Mouse (Mus musculus) heart, embryonic 13.5 days (tissue): ENCODE measurements at regions not wholly inside any gene's neighbourhood (a gene's known extent, or its start where the extent isn't known, plus 50 kb on each side); places are given as distances from the start of the nearest gene placed in this dataset.

Experiments used
- ATAC-seq: fragments of 200-750 bp; cut with Nextera tagmentation; 2 replicates; pipeline ENCODE4 v1.8.0; 2017; ENCODE audit warnings: moderate TSS enrichment; ENCODE audit not compliant: insufficient number of reproducible peaks, low FRiP score, low TSS enrichment; ENCODE audit errors: extremely low read depth
- H3K27ac ChIP-seq: fragments of 300-500 bp; sonication (generic); replicated peaks from 2 replicates; pipeline ENCODE4 v1.5.1; 2015; ENCODE audit warnings: moderate library complexity, mild to moderate bottlenecking, inconsistent platforms
- H3K27me3 ChIP-seq: fragments of 300-500 bp; sonication (generic); replicated peaks from 2 replicates; pipeline ENCODE4 v1.6.1; 2015; ENCODE audit warnings: mild to moderate bottlenecking, inconsistent platforms
- H3K36me3 ChIP-seq: fragments of 300-500 bp; sonication (generic); 2 replicates; pipeline ENCODE4 v1.6.1; 2015; ENCODE audit warnings: mild to moderate bottlenecking, inconsistent platforms
- H3K4me1 ChIP-seq: fragments of 300-500 bp; sonication (generic); 2 replicates; pipeline ENCODE4 v1.6.1; 2015; ENCODE audit warnings: inconsistent platforms
- H3K4me2 ChIP-seq: fragments of 300-500 bp; sonication (generic); 2 replicates; pipeline ENCODE4 v1.6.1; 2015; ENCODE audit warnings: inconsistent platforms, mild to moderate bottlenecking, moderate library complexity
- H3K4me3 ChIP-seq: fragments of 300-500 bp; sonication (generic); 2 replicates; pipeline ENCODE4 v1.5.1; 2015; ENCODE audit warnings: moderate library complexity, mild to moderate bottlenecking, inconsistent platforms
- H3K9ac ChIP-seq: fragments of 300-500 bp; sonication (generic); 2 replicates; pipeline ENCODE4 v1.6.1; 2015; ENCODE audit warnings: inconsistent platforms, mild to moderate bottlenecking, moderate library complexity
- H3K9me3 ChIP-seq: fragments of 300-500 bp; sonication (generic); 2 replicates; pipeline ENCODE4 v1.6.1; 2016; ENCODE audit warnings: inconsistent platforms
- WGBS: fragments of 180-500 bp; shearing (Covaris S2); methylation state at CpG from one replicate; pipeline ENCODE4 v1.1.7; 2015; ENCODE audit warnings: mixed read lengths; 5-methylcytosine and 5-hydroxymethylcytosine counted together

- Histone ChIP-seq H3K4me1 (peaks cover 9% of the 10 kb centered on the region), H3K9me3 (no peaks in the 10 kb centered on the region), H3K36me3 (no peaks in the 10 kb centered on the region), H3K4me2 (no peak overlapping the region), H3K27me3 (no peaks in the 10 kb centered on the region), H3K9ac (no peak overlapping the region), H3K4me3 (no peak overlapping the region), H3K27ac (no peak overlapping the region)
- ATAC-seq = no peak
- WGBS = 67% methylated on average over 16 of the region's 16 CpGs
Observed at GRCm38 (mm10) chr19:26478055-26478737, 126.7 kb upstream of the Smarca2 start.

GRCm38 (mm10) chr19:26484322-26484721 lies 120.5 kb upstream of the Smarca2 start:
- no peak for ATAC-seq
- H3K9me3 ChIP-seq = no peaks in the 10 kb centered on the region
- 0 out of 2 replicates have a peak overlapping the region, but pooled peaks have one; percentile 4 for H3K4me3 ChIP-seq
- no peaks in the 10 kb centered on the region for H3K4me1 ChIP-seq
- H3K4me2 ChIP-seq = peak overlapping the region; percentile 44; the same call in 1 of the 2 replicates
- H3K27ac ChIP-seq = no peak overlapping the region
- H3K27me3 ChIP-seq = no peaks in the 10 kb centered on the region
- H3K36me3 ChIP-seq = no peaks in the 10 kb centered on the region
- no peak overlapping the region for H3K9ac ChIP-seq
- 61% methylated on average over 3 of the region's 3 CpGs for WGBS

GRCm38 (mm10) chr19:26492806-26493205 lies 112.0 kb upstream of the Smarca2 start:
- WGBS = 56% methylated on average over 2 of the region's 2 CpGs
- ATAC-seq = no peak
- H3K4me1 ChIP-seq = no peaks in the 10 kb centered on the region

GRCm38 (mm10) chr19:26501064-26501463 lies 103.8 kb upstream of the Smarca2 start:
- Histone ChIP-seq H3K36me3 (no peaks in the 10 kb centered on the region), H3K9me3 (peaks cover 4% of the 10 kb centered on the region; the same call in 1 of the 2 replicates), H3K4me2 (no peak overlapping the region), H3K4me1 (no peaks in the 10 kb centered on the region), H3K27me3 (no peaks in the 10 kb centered on the region), H3K9ac (no peak overlapping the region), H3K4me3 (no peak overlapping the region), H3K27ac (no peak overlapping the region)
- ATAC-seq = no peak

More at GRCm38 (mm10) chr19:26492806-26493205, 112.0 kb upstream of the Smarca2 start:
- no peak overlapping the region for H3K4me2 ChIP-seq
- H3K36me3 ChIP-seq = no peaks in the 10 kb centered on the region
- no peak overlapping the region for H3K4me3 ChIP-seq
- 0 out of 2 replicates have a peak, but pooled peaks cover 5% of the 10 kb centered on the region for H3K9me3 ChIP-seq
- H3K9ac ChIP-seq = no peak overlapping the region
- H3K27ac ChIP-seq = no peak overlapping the region
- H3K27me3 ChIP-seq = no peaks in the 10 kb centered on the region

- H3K36me3 ChIP-seq = no peaks in the 10 kb centered on the region
- no peaks in the 10 kb centered on the region for H3K4me1 ChIP-seq
- H3K4me2 ChIP-seq = no peak overlapping the region
- H3K9me3 ChIP-seq = peaks cover 4% of the 10 kb centered on the region; the same call in 1 of the 2 replicates
- no peak for ATAC-seq
- H3K27ac ChIP-seq = no peak overlapping the region
- no peaks in the 10 kb centered on the region for H3K27me3 ChIP-seq
- no peak overlapping the region for H3K9ac ChIP-seq
- H3K4me3 ChIP-seq = no peak overlapping the region
- WGBS = 85% methylated on average over 2 of the region's 2 CpGs
Observed at GRCm38 (mm10) chr19:26504027-26504426, 100.8 kb upstream of the Smarca2 start.

GRCm38 (mm10) chr19:26506802-26507201 lies 98.0 kb upstream of the Smarca2 start:
- Histone ChIP-seq H3K9me3 (peaks cover 4% of the 10 kb centered on the region; the same call in 1 of the 2 replicates), H3K4me3 (no peak overlapping the region), H3K36me3 (no peaks in the 10 kb centered on the region), H3K4me1 (no peaks in the 10 kb centered on the region), H3K27ac (no peak overlapping the region), H3K4me2 (no peak overlapping the region), H3K27me3 (no peaks in the 10 kb centered on the region), H3K9ac (no peak overlapping the region)
- no peak for ATAC-seq
- WGBS = 68% methylated on average over 1 of the region's 1 CpGs

- Histone ChIP-seq H3K36me3 (no peaks in the 10 kb centered on the region), H3K4me3 (no peak overlapping the region), H3K9me3 (peaks cover 4% of the 10 kb centered on the region; the same call in 1 of the 2 replicates), H3K4me2 (no peak overlapping the region), H3K27me3 (no peaks in the 10 kb centered on the region), H3K9ac (no peak overlapping the region), H3K27ac (no peak overlapping the region), H3K4me1 (no peaks in the 10 kb centered on the region)
- no peak for ATAC-seq
- WGBS = 68% methylated on average over 11 of the region's 11 CpGs
Observed at GRCm38 (mm10) chr19:26507986-26508385, 96.9 kb upstream of the Smarca2 start.

GRCm38 (mm10) chr19:26508616-26509015 lies 96.2 kb upstream of the Smarca2 start:
- Histone ChIP-seq H3K9me3 (peaks cover 4% of the 10 kb centered on the region; the same call in 1 of the 2 replicates), H3K36me3 (no peaks in the 10 kb centered on the region), H3K4me2 (no peak overlapping the region), H3K27ac (no peak overlapping the region), H3K4me3 (no peak overlapping the region), H3K4me1 (no peaks in the 10 kb centered on the region), H3K27me3 (no peaks in the 10 kb centered on the region), H3K9ac (no peak overlapping the region)
- ATAC-seq = no peak
- WGBS = 56% methylated on average over 7 of the region's 7 CpGs

- Histone ChIP-seq H3K36me3 (no peaks in the 10 kb centered on the region), H3K4me2 (no peak overlapping the region), H3K4me3 (no peak overlapping the region), H3K27me3 (no peaks in the 10 kb centered on the region), H3K4me1 (no peaks in the 10 kb centered on the region), H3K27ac (no peak overlapping the region), H3K9ac (no peak overlapping the region), H3K9me3 (peaks cover 4% of the 10 kb centered on the region; the same call in 1 of the 2 replicates)
- no peak for ATAC-seq
- 69% methylated on average over 2 of the region's 2 CpGs for WGBS
Observed at GRCm38 (mm10) chr19:26509240-26509639, 95.6 kb upstream of the Smarca2 start.

- Histone ChIP-seq H3K4me2 (no peak overlapping the region), H3K4me1 (no peaks in the 10 kb centered on the region), H3K27me3 (no peaks in the 10 kb centered on the region), H3K9ac (no peak overlapping the region), H3K36me3 (no peaks in the 10 kb centered on the region), H3K4me3 (no peak overlapping the region), H3K9me3 (0 out of 2 replicates have a peak, but pooled peaks cover 2% of the 10 kb centered on the region), H3K27ac (no peak overlapping the region)
- ATAC-seq = no peak
- WGBS = 78% methylated on average over 12 of the region's 12 CpGs
Observed at GRCm38 (mm10) chr19:26510185-26510584, 94.7 kb upstream of the Smarca2 start.

- 77% methylated on average over 3 of the region's 3 CpGs for WGBS
Observed at GRCm38 (mm10) chr19:26510887-26511286, 94.0 kb upstream of the Smarca2 start.

GRCm38 (mm10) chr19:26511756-26512155 lies 93.1 kb upstream of the Smarca2 start:
- H3K9me3 ChIP-seq = no peaks in the 10 kb centered on the region
- no peak overlapping the region for H3K4me2 ChIP-seq
- ATAC-seq = no peak
- no peak overlapping the region for H3K9ac ChIP-seq
- no peaks in the 10 kb centered on the region for H3K27me3 ChIP-seq
- 69% methylated on average over 6 of the region's 6 CpGs for WGBS
- no peaks in the 10 kb centered on the region for H3K4me1 ChIP-seq
- H3K36me3 ChIP-seq = no peaks in the 10 kb centered on the region
- H3K27ac ChIP-seq = no peak overlapping the region
- no peak overlapping the region for H3K4me3 ChIP-seq

More at GRCm38 (mm10) chr19:26510887-26511286, 94.0 kb upstream of the Smarca2 start:
- no peak overlapping the region for H3K4me3 ChIP-seq
- no peaks in the 10 kb centered on the region for H3K4me1 ChIP-seq
- no peak overlapping the region for H3K9ac ChIP-seq
- no peaks in the 10 kb centered on the region for H3K9me3 ChIP-seq
- H3K4me2 ChIP-seq = no peak overlapping the region
- H3K27ac ChIP-seq = no peak overlapping the region
- ATAC-seq = no peak
- no peaks in the 10 kb centered on the region for H3K27me3 ChIP-seq
- H3K36me3 ChIP-seq = no peaks in the 10 kb centered on the region
